Mouse (Mus musculus) heart, postnatal 10 days (tissue): ENCODE data around the gene Cyp2c55. TPM values are rescaled to one million over a fixed set of nuclear protein-coding genes. Genes with fewer than 3 reads are reported as not detected.

Experiments
- DNase-seq, 2 experiments: peaks; one replicate each; pipeline ENCODE4 v3.0.0; 2021
- intact Hi-C: fragments of 180-260 bp; cut with DNase I; formaldehyde crosslinking; loops from one replicate; pipeline ENCODE4 v1.15.1; 2025
- microRNA-seq, 2 experiments: library from miRNA; unstranded; fragments of <30 nt; microRNA quantifications; one replicate each; pipeline ENCODE4 v1.2.0; 2022
- total RNA-seq, 2 experiments: library from RNA; stranded (reverse); gene quantifications; 2 replicates each; pipeline ENCODE4 v1.2.3; 2021

The Cyp2c55 gene
- total RNA-seq: not detected

DNA sequence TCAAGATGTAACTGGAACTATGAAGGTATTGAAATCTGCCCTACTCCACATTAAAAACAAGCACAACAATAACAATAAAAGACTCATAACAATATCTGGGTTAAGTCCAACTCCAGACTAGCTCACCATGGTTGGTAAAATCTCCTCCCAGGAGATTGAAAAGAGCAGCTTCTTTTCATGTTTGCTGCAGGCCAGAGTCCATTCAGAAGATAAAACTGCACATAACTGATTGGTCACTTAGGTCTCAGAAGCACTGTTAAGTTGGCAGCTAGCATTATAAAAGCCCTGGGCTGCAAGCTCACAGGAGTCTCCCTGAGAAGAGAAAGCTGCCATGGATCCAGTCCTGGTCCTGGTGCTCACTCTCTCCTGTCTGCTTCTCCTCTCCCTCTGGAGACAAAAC is at the start of gene Cyp2c55:
Gene Cyp2c55, plus strand, starts transcription at position 305 of the 400 bp plus-strand sequence.
- intact Hi-C loops: no loop called here

DNA sequence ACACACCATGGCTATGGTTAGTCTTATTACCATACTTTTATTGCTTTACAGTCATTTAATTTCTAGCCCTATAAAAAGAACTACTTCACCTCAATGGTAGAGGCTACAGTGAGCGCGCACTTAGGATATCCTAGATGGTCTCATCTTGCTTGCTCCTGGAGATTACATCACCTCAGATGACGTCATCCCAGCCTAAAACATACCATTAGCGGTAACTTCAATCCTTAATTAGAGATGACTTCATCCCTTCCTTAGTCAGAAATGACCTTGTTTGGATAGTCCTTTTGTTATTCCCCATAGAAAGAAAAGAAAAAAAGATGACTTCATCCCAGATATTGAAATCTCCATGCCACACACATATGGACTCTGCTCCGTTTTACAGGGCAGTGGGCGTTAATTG is 36.1 kb upstream of the Cyp2c55 start:
- intact Hi-C loops: loop anchor here (10.0 kb wide), 1 partner anchor 1334 kb away; no protein-coding TSS in a partner anchor
- DNase-seq: no peak

More for the DNA sequence above, at the start of gene Cyp2c55:
- DNase-seq: no peak

DNA sequence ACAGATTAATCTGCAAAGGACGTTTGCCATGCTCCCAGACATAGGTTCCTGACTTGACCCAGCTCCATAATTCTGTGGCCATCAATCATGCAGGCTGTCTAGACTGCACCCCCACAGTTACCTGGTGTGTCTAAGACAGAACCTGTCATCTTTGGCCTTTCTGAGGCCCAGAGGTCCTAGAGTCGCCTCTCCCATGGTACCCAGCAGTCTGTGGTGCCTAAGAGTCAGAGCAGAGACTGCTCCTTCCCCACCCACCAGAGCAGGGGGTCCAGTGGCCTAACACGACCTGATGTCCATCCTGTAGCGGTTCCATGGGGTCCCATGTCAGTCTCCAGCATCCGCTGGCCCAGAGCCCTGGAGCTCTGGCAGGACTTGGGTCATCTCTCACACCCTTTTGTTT is 34.2 kb upstream of the Cyp2c55 start:
- intact Hi-C loops: loop anchor here (10.0 kb wide), 1 partner anchor 1332 kb away; no protein-coding TSS in a partner anchor
- DNase-seq: no peak

DNA sequence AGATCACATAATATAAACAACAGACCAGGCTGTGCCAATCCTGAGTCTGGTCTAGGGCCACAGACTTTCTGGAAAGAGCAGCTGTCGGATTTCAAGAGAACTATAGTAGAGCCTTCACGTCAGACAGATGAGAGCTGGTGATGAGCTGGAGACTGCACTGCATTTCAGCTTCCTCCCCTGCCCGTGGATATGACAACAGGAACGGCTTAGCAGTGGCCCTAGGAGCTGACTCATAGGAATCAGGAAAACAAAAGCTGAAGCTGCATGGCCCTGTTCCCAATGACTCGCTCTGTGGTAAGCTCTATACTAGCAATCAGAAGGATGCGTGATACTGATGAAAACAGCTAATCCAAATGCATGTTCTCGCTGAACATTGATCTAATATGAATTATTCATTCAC is 33.2 kb upstream of the Cyp2c55 start:
- intact Hi-C loops: loop anchor here (10.0 kb wide), 1 partner anchor 1331 kb away; no protein-coding TSS in a partner anchor
- peak in 1 of 2 experiments; percentile 5 for DNase-seq

DNA sequence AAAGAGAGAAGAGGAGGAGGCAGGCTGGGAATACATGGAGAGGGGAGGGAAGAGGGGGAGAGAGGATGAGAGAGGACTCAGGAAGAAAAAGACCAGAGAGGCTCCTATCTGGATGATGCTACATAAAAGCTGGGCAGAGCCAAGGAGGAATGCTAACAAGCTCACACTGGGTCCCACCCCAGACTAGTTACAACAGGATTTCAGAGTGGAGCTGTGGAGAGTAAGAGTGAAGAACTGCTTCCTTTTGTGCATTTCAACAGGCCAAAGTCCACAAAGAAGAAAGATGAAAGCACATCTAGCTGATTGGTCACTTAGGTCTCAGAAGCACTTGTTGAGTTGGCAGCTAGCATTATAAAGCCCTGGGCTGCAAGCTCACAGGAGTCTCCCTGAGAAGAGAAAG is 30.6 kb upstream of the Cyp2c55 start:
- intact Hi-C loops: loop anchor here (10.0 kb wide), 1 partner anchor 1329 kb away; no protein-coding TSS in a partner anchor
- no peak for DNase-seq

DNA sequence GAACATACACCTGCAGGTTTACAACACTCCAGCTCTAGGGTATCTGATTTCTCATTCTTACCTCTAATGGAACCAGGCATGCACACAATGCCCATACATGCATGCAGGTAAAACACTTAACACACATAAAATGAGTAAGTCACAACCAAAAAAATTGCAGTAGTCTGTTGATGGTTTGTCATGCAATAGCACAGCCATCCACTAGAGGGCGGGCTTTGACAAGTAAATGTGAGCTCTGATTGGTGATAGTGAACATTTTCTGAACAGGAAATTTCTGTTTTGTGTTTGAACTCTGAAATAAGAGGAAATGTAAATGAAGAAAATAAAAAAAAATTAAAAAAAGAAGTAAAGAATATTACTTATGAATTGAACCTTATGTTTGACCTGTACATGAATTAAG is 24.9 kb upstream of the Cyp2c55 start:
- peak; percentile 65 to 82 for DNase-seq
- intact Hi-C loops: loop anchor here (1.0 kb wide), 1 partner anchor 1243 kb away; no protein-coding TSS in a partner anchor

DNA sequence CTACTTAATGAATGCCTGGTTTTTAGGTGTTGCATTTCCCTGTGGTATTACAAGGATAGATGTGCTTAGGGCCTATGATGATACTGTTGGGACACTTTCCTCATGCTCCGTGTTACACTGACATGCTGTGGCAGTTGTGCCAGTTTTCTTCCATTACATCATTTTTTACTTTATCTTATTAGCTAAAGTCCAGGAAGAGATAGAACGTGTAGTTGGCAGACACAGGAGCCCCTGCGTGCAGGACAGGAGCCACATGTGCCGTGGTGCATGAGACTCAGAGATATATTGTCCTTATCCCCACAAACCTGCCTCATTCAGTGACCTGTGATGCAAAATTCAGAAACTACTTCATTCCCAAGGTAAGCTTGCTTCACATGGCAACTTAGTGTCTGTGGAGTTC is 8.6 kb upstream of the Cyp2c55 start:
- intact Hi-C loops: loop anchor here (5.0 kb wide), 1 partner anchor 869 kb away; no protein-coding TSS in a partner anchor
- DNase-seq: no peak

DNA sequence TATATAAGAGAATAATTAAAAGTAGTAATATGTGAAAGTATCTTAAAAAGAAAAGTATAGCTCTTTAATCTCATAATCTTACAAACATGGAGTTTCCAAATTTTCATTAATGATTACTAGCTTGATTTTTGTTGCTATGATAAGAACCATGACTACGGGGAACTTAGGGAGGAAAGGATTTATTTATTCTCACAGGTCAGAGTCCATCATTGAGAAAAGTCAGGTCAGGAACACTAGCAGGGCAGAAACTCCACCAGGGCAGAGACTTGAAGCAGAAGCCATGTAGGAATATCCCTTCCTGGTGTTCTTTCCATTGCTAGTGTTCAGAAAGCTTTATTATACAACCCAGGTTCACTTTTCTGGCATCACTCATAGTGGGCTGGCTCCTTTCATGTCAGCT is 8.1 kb upstream of the Cyp2c55 start:
- no peak for DNase-seq
- intact Hi-C loops: loop anchor here (5.0 kb wide), 1 partner anchor 869 kb away; no protein-coding TSS in a partner anchor

DNA sequence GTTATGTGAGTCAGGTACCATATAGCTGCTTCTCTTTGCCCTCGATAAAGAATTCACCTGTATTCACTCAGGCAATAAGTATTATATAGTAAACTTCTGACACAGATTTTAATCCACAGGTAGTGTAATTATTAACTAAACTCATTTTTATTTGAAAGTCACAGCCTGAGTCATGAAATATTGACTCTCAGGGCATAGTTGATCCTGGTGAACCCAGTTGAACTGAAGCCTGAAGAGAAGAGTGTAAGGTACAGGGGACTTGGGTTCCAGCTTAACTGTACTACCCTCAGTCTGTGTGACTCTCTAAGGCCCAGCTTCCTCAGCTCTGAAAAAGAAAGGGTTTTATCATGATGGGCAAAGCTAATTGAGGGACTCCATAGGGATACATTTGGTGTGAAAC is 1.7 kb upstream of the Cyp2c55 start:
- no peak for DNase-seq
- intact Hi-C loops: no loop called here

DNA sequence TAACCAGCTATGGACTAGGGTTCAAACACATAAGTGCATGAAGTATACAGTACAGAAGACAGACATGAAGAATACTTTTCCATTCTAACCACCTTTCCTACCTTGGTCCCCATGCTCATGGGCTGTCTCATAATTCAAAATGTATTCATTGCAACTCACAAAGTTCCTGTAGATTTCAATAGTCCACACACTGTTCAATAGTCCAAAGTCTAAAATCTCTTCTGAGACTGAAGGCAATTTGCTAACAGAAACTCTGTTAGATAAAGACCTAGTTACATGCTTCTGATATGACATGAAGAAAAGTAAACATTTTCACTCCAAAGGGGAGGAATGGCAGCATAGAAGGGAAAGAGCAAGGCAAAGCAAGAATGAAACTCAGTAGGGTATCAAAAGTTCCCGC is 51.1 kb downstream of the Cyp2c55 start:
- intact Hi-C loops: no loop called here
- no peak for DNase-seq

DNA sequence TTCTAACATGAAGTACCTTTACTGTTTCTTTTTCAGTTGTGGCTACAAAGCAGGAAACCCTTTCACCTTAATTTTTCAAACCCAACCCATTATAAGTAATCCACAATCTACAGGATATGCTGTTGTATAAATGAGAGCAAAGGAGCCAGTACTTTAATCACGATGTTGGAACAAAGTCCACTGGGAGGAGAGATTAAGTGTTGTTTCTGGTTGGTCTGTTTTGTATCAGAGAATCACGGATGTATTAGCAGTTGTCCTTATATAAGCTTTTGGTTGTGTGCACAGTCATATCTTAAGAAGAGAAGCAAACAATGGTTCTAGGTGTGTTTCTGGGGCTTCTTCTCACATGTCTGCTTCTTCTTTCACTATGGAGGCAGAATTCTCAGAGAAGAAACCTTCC is 53.9 kb downstream of the Cyp2c55 start, which contains the start of gene Cyp2c65:
Gene Cyp2c65, plus strand, starts transcription at position 297 of the 400 bp plus-strand sequence.
- intact Hi-C loops: no loop called here
- DNase-seq: no peak

Small RNA genes lying within 50 kb of the gene (microRNA-seq; reads per million reads assigned to microRNA genes)
- gene Gm23800: 0 reads per million in 2 experiments

Other genes with a start within 250 kb of the Cyp2c55 start
- gene Noc3l, start 187.8 kb upstream of the Cyp2c55 start, total RNA-seq: 1 to 10 TPM; 8.0 to 8.9 TPM
- gene Tbc1d12, start 170.4 kb upstream of the Cyp2c55 start, total RNA-seq: 1 to 10 TPM; 6.8 to 6.9 TPM
- 1 to 10 TPM; 6.7 to 9.2 TPM for gene Hells, start 76.1 kb upstream of the Cyp2c55 start, total RNA-seq
- not detected for gene Cyp2c65, start 54.0 kb downstream of the Cyp2c55 start, total RNA-seq
- gene Cyp2c66, start 106.9 kb downstream of the Cyp2c55 start, total RNA-seq: not detected